Mouse (Mus musculus) kidney, embryonic 14.5 days (tissue): ENCODE measurements around the gene Pnp2. TPM values are rescaled to one million over a fixed set of nuclear protein-coding genes. Genes with fewer than 3 reads are reported as not detected.
"Not testable (repeated sequence)": the region's sequence is repeated elsewhere in the genome, so short reads cannot be mapped to it uniquely, and the experiment has no call there.

ENCODE experiments used
- ATAC-seq: fragments of 200-750 bp; cut with Nextera tagmentation; 2 replicates; pipeline ENCODE4 v1.8.0; 2017; ENCODE audit warnings: moderate number of reproducible peaks, mild to moderate bottlenecking, moderate TSS enrichment, moderate library complexity; ENCODE audit not compliant: low FRiP score, low TSS enrichment
- H3K27ac ChIP-seq: fragments of 300-500 bp; sonication (generic); 2 replicates; pipeline ENCODE4 v1.5.1; 2014; ENCODE audit warnings: low read depth, mild to moderate bottlenecking, low read length, moderate library complexity, mixed read lengths
- H3K27me3 ChIP-seq: fragments of 300-500 bp; sonication (generic); 2 replicates; pipeline ENCODE4 v1.6.1; 2014; ENCODE audit warnings: mild to moderate bottlenecking, low read length; ENCODE audit not compliant: control insufficient read depth, insufficient read depth
- H3K36me3 ChIP-seq: fragments of 300-500 bp; sonication (generic); 2 replicates; pipeline ENCODE4 v1.6.1; 2014; ENCODE audit warnings: low read length, mixed read lengths; ENCODE audit not compliant: control insufficient read depth, insufficient read depth
- H3K4me1 ChIP-seq: fragments of 300-500 bp; sonication (generic); 2 replicates; pipeline ENCODE4 v1.6.1; 2014; ENCODE audit warnings: low read length, mixed read lengths; ENCODE audit not compliant: control insufficient read depth, insufficient read depth
- H3K4me2 ChIP-seq: fragments of 300-500 bp; sonication (generic); replicated peaks from 2 replicates; pipeline ENCODE4 v1.6.1; 2014; ENCODE audit warnings: low read depth, mild to moderate bottlenecking, low read length
- H3K4me3 ChIP-seq: fragments of 300-500 bp; sonication (generic); 2 replicates; pipeline ENCODE4 v1.5.1; 2014; ENCODE audit warnings: mild to moderate bottlenecking, low read length
- H3K9ac ChIP-seq: fragments of 300-500 bp; sonication (generic); 2 replicates; pipeline ENCODE4 v1.6.1; 2014; ENCODE audit warnings: low read depth, mild to moderate bottlenecking, low read length, moderate library complexity
- H3K9me3 ChIP-seq: fragments of 300-500 bp; sonication (generic); 2 replicates; pipeline ENCODE4 v1.6.1; 2016; ENCODE audit warnings: low read length; ENCODE audit not compliant: control insufficient read depth
- whole genome bisulfite sequencing: fragments of 180-500 bp; shearing (Covaris S2); extraction: QIAGEN DNeasy Blood & Tissue Kit; methylation state at CpG from one replicate; pipeline ENCODE4 v1.1.7; 2014; 5-methylcytosine and 5-hydroxymethylcytosine counted together
- polyA plus RNA-seq: library from polyadenylated mRNA; unstranded; fragments of >200 nt; fragmentation: Nextera tagmentation; extraction: Ambion mirVana; gene quantifications from 2 replicates; pipeline ENCODE4 v1.2.1, GENCODE M21; 2014

The Pnp2 gene
- polyA plus RNA-seq, 1 experiment from 2014 or later = 1.2 TPM

GRCm38 (mm10) chr14:50945081-50945480 lies 10.7 kb upstream of the Pnp2 start:
- WGBS = 12% methylated on average over 6 of the region's 6 CpGs
- ATAC-seq, H3K9me3 ChIP-seq, H3K36me3 ChIP-seq, H3K4me1 ChIP-seq, H3K27ac ChIP-seq, H3K27me3 ChIP-seq: not testable (repeated sequence)
- H3K4me2 ChIP-seq = peak overlapping the region; percentile 63
- H3K4me3 ChIP-seq = peak overlapping the region; percentile 37
- H3K9ac ChIP-seq = peak overlapping the region; percentile 53; the same call in 1 of the 2 replicates

- 25% methylated on average over 3 of the region's 3 CpGs for WGBS
- not testable (repeated sequence) for H3K4me1 ChIP-seq, H3K36me3 ChIP-seq, H3K27ac ChIP-seq, H3K9me3 ChIP-seq, ATAC-seq, H3K27me3 ChIP-seq
- H3K4me3 ChIP-seq = peak overlapping the region; percentile 37
- peak overlapping the region; percentile 53; the same call in 1 of the 2 replicates for H3K9ac ChIP-seq
- peak overlapping the region; percentile 63 for H3K4me2 ChIP-seq
These were observed 10.3 kb upstream of the Pnp2 start for GRCm38 (mm10) chr14:50945526-50945925.

GRCm38 (mm10) chr14:50955487-50955886 lies 305 bp upstream of the Pnp2 start:
- no peak for ATAC-seq
- WGBS = 91% methylated on average over 10 of the region's 10 CpGs
- no peak overlapping the region for H3K27ac ChIP-seq

GRCm38 (mm10) chr14:50956724-50957123 lies 932 bp downstream of the Pnp2 start:
- H3K27ac ChIP-seq, H3K4me1 ChIP-seq, H3K4me3 ChIP-seq, H3K27me3 ChIP-seq, H3K9ac ChIP-seq, H3K36me3 ChIP-seq, H3K9me3 ChIP-seq, ATAC-seq, H3K4me2 ChIP-seq: not testable (repeated sequence)
- 71% methylated on average over 6 of the region's 6 CpGs for WGBS

More at GRCm38 (mm10) chr14:50955487-50955886, 305 bp upstream of the Pnp2 start:
- Histone ChIP-seq H3K9ac (no peak overlapping the region), H3K4me1 (no peaks in the 10 kb centered on the region), H3K27me3 (no peaks in the 10 kb centered on the region), H3K9me3 (no peaks in the 10 kb centered on the region), H3K4me2 (no peak overlapping the region), H3K4me3 (no peak overlapping the region), H3K36me3 (peaks cover 10% of the 10 kb centered on the region)

GRCm38 (mm10) chr14:50957146-50957545 lies 1.4 kb downstream of the Pnp2 start:
- H3K36me3 ChIP-seq, H3K27ac ChIP-seq, ATAC-seq, H3K4me2 ChIP-seq, H3K27me3 ChIP-seq, H3K4me1 ChIP-seq, H3K9ac ChIP-seq, H3K9me3 ChIP-seq, H3K4me3 ChIP-seq: not testable (repeated sequence)
- WGBS = 52% methylated on average over 3 of the region's 3 CpGs

- not testable (repeated sequence) for H3K27me3 ChIP-seq
- WGBS = 94% methylated on average over 5 of the region's 5 CpGs
These were observed 2.6 kb downstream of the Pnp2 start for GRCm38 (mm10) chr14:50958289-50958995.

GRCm38 (mm10) chr14:50968216-50968980 lies 12.6 kb downstream of the Pnp2 start:
- Histone ChIP-seq H3K9ac (no peak overlapping the region), H3K4me1 (0 out of 2 replicates have a peak, but pooled peaks cover 3% of the 10 kb centered on the region), H3K36me3 (no peaks in the 10 kb centered on the region), H3K27ac (no peak overlapping the region), H3K27me3 (no peaks in the 10 kb centered on the region), H3K4me3 (no peak overlapping the region), H3K4me2 (no peak overlapping the region), H3K9me3 (no peaks in the 10 kb centered on the region)
- 67% methylated on average over 5 of the region's 5 CpGs for WGBS
- no peak for ATAC-seq

More at GRCm38 (mm10) chr14:50958289-50958995, 2.6 kb downstream of the Pnp2 start:
- not testable (repeated sequence) for H3K9ac ChIP-seq, H3K27ac ChIP-seq, H3K4me2 ChIP-seq, H3K4me3 ChIP-seq, H3K9me3 ChIP-seq, ATAC-seq, H3K36me3 ChIP-seq, H3K4me1 ChIP-seq

GRCm38 (mm10) chr14:50969041-50969440 lies 13.2 kb downstream of the Pnp2 start:
- ATAC-seq = no peak
- H3K9ac ChIP-seq = no peak overlapping the region
- no peak overlapping the region for H3K27ac ChIP-seq
- H3K27me3 ChIP-seq = no peaks in the 10 kb centered on the region
- no peaks in the 10 kb centered on the region for H3K9me3 ChIP-seq
- 0 out of 2 replicates have a peak, but pooled peaks cover 3% of the 10 kb centered on the region for H3K4me1 ChIP-seq
- 6% methylated on average over 1 of the region's 1 CpGs for WGBS
- H3K36me3 ChIP-seq = no peaks in the 10 kb centered on the region
- H3K4me3 ChIP-seq = no peak overlapping the region
- no peak overlapping the region for H3K4me2 ChIP-seq
